Mouse (Mus musculus) erythroblast, embryonic 14.5 days (primary cell): Measurements from ENCODE around the gene Taf4. TPM values are rescaled to one million over a fixed set of nuclear protein-coding genes. Genes with fewer than 3 reads are reported as not detected.

Experiments used
- H3K27me3 ChIP-seq: 2 replicates; pipeline ENCODE4 v1.6.1; 2012; ENCODE audit warnings: inconsistent platforms; ENCODE audit not compliant: control insufficient read depth
- H3K36me3 ChIP-seq: 2 replicates; pipeline ENCODE4 v1.6.1; 2012; ENCODE audit warnings: mild to moderate bottlenecking, inconsistent platforms; ENCODE audit not compliant: control insufficient read depth
- H3K4me1 ChIP-seq: 2 replicates; pipeline ENCODE4 v1.6.1; 2012; ENCODE audit warnings: inconsistent platforms; ENCODE audit not compliant: control insufficient read depth
- H3K4me3 ChIP-seq: replicated peaks from 2 replicates; pipeline ENCODE3; 2012; ENCODE audit warnings: moderate library complexity, mild to moderate bottlenecking, inconsistent platforms
- H3K9me3 ChIP-seq: 2 replicates; pipeline ENCODE4 v1.6.1; 2012; ENCODE audit warnings: low read length, inconsistent platforms, mixed read lengths; ENCODE audit not compliant: control insufficient read depth
- GATA1 ChIP-seq: IDR thresholded peaks from 2 replicates; pipeline ENCODE4 v1.6.1; 2012; ENCODE audit warnings: low read length, inconsistent platforms, mixed read lengths
- TAL1 ChIP-seq: IDR thresholded peaks from 3 replicates; pipeline ENCODE4 v1.6.1; 2012; ENCODE audit warnings: low read length, inconsistent platforms, mixed read lengths
- polyA plus RNA-seq: library from polyadenylated mRNA; stranded (reverse); fragments of >175 nt; gene quantifications from 2 replicates; pipeline ENCODE4 v1.2.3, GENCODE M21; 2012

The Taf4 gene
- polyA plus RNA-seq, 1 experiment: 2.6 TPM

GRCm38 (mm10) chr2:179975851-179976250 lies 595 bp downstream of the Taf4 start:
- Histone ChIP-seq H3K36me3 (peaks cover 10% of the 10 kb centered on the region), H3K4me3 (peak overlapping the region; percentile 77), H3K4me1 (peaks cover 58% of the 10 kb centered on the region), H3K9me3 (no peaks in the 10 kb centered on the region), H3K27me3 (peaks cover 9% of the 10 kb centered on the region)
- TF ChIP-seq TAL1 (no peak), GATA1 (no peak)

GRCm38 (mm10) chr2:179974651-179975471 lies 1.6 kb downstream of the Taf4 start:
- Histone ChIP-seq H3K9me3 (no peaks in the 10 kb centered on the region), H3K4me1 (peaks cover 66% of the 10 kb centered on the region), H3K36me3 (peaks cover 17% of the 10 kb centered on the region), H3K4me3 (peak overlapping the region; percentile 77), H3K27me3 (peaks cover 4% of the 10 kb centered on the region)
- TF ChIP-seq GATA1 (no peak), TAL1 (no peak)

DNA sequence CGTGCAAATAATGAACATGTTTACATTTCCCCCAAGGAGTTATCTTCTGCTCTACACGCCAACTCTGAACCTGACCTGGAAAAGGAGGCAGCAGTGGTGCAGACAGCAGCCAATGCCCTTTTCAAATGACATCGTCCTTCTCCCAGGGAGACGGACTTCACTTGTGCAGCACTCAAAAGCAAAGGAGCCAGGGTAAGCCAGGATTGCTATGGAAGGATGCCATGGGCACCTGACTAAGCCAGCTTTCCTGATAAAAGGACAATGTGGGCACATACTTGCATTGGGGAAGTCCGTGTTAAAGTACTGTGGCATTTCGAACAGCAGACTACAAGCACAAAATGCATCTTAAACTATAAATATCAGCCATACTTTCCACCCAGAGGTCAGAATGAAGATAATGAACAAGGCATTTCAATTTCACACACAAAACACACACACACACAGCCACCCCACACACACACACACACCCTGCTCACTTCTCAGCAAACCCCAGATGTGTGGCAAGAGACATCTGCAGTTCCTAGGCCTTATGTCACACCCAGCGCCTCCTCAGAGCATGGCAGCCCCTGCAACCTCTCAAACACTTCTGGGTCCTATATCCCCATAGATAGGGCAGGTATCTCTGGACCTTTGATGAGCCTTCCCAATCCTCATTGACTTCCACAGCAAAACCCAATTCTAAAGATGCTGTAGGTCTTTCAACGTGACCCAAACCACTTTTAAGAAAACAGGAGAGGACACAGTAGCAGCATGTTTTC lies 2.4 kb downstream of the Taf4 start:
- peaks cover 17% of the 10 kb centered on the region for H3K36me3 ChIP-seq
- H3K4me1 ChIP-seq: peaks cover 71% of the 10 kb centered on the region
- H3K4me3 ChIP-seq: peak overlapping the region; percentile 77
- TF ChIP-seq GATA1: no peak
- no peak for TF ChIP-seq TAL1
- H3K27me3 ChIP-seq: no peaks in the 10 kb centered on the region
- H3K9me3 ChIP-seq: no peaks in the 10 kb centered on the region

DNA sequence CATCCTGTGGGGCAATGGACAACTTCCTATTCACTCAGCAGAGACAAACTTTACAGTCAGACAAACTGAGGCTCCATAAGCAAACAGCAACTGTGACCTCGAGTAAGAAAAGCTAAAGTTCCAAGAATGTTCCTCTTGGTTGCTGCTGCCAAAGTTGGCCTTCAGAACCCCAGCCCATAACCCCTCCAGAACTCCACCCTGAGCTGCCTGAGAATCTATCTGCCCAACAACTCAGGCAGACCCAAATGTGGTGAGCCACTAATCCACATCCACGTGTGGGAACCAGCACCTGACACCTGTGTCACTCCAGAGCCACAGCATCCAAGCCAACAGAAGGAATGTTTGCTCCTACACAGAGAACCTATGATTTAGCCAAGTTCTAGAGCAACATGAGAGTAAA lies 4.0 kb downstream of the Taf4 start:
- no peaks in the 10 kb centered on the region for H3K9me3 ChIP-seq
- H3K4me1 ChIP-seq: peaks cover 71% of the 10 kb centered on the region
- no peak for TF ChIP-seq GATA1
- TF ChIP-seq TAL1: no peak
- peaks cover 17% of the 10 kb centered on the region for H3K36me3 ChIP-seq
- H3K27me3 ChIP-seq: no peaks in the 10 kb centered on the region
- H3K4me3 ChIP-seq: no peak overlapping the region

DNA sequence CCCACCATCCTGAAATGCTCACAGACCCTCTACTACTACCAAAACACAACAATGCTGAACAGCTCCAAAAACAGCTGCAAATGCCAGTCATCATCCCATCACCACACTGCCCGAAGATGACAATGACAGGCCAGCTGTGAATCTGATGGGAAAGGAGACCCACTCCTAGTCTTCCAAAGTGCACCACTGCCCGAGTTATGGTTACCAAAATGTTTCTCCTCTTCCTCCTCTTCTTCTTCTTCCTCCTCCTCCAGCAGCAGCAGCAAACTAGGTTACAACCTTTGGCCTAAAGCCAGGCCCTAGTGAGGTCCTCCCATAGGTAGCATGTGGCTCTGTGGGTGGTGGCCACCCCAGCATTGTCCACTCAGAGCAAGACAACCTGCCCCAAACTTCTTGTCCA lies 4.6 kb downstream of the Taf4 start:
- Histone ChIP-seq H3K4me1 (peaks cover 73% of the 10 kb centered on the region), H3K36me3 (peaks cover 17% of the 10 kb centered on the region), H3K27me3 (no peaks in the 10 kb centered on the region), H3K9me3 (no peaks in the 10 kb centered on the region), H3K4me3 (no peak overlapping the region)
- TF ChIP-seq TAL1 (no peak), GATA1 (no peak)

DNA sequence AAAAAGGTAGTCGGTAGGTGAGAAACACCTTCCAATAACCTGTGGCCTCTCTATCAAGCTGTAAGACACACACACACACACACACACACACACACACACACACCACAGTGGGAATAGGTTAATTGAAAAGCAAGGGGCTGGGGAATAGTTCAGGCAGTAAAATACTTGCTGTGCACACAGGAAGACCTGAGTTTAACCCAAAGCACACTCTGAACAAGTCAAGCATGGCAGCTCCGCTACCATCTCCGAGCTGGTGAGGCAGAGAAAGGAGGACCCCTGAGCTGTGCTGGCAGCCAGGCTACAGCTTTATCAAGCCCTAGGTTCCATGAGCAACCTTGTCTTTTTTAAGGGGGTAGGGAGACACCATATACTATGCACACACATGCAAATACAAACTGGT lies 7.3 kb downstream of the Taf4 start:
- peaks cover 17% of the 10 kb centered on the region for H3K36me3 ChIP-seq
- H3K4me1 ChIP-seq: peaks cover 76% of the 10 kb centered on the region
- no peaks in the 10 kb centered on the region for H3K27me3 ChIP-seq
- H3K9me3 ChIP-seq: no peaks in the 10 kb centered on the region
- no peak overlapping the region for H3K4me3 ChIP-seq
- TF ChIP-seq TAL1 (no peak), GATA1 (no peak)

DNA sequence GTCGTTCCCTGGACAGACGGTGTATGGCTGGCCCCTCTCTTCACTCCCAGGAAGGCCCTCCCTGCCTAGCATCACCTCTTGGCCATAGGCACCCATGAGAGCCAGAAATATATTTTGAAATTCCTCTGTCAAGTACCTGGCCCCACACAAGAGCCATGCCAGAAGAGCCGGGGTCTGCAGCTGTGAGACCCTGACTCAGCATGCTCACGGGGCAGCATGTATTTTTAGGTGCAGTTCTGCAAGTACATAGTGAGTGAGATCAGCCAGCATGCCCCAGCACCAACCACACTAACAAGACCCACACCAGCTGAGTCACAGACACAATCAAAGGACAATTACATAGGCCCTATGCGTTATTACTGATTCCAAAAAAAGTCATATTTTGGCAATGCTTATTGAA lies 8.8 kb downstream of the Taf4 start:
- Histone ChIP-seq H3K4me1 (peaks cover 74% of the 10 kb centered on the region), H3K36me3 (peaks cover 13% of the 10 kb centered on the region), H3K4me3 (no peak overlapping the region)

GRCm38 (mm10) chr2:179961420-179961819 lies 15.0 kb downstream of the Taf4 start:
- no peaks in the 10 kb centered on the region for H3K9me3 ChIP-seq
- TF ChIP-seq GATA1 (no peak), TAL1 (no peak)
- H3K36me3 ChIP-seq: peaks cover 7% of the 10 kb centered on the region
- H3K4me3 ChIP-seq: no peak overlapping the region
- H3K27me3 ChIP-seq: no peaks in the 10 kb centered on the region
- H3K4me1 ChIP-seq: peaks cover 67% of the 10 kb centered on the region

More for the DNA sequence above, 8.8 kb downstream of the Taf4 start:
- no peaks in the 10 kb centered on the region for H3K9me3 ChIP-seq
- no peak for TF ChIP-seq GATA1
- no peak for TF ChIP-seq TAL1
- no peaks in the 10 kb centered on the region for H3K27me3 ChIP-seq

- TF ChIP-seq TAL1: no peak
- no peak for TF ChIP-seq GATA1
- peaks cover 68% of the 10 kb centered on the region for H3K4me1 ChIP-seq
- no peaks in the 10 kb centered on the region for H3K9me3 ChIP-seq
- no peak overlapping the region for H3K4me3 ChIP-seq
- peaks cover 7% of the 10 kb centered on the region for H3K36me3 ChIP-seq
- no peaks in the 10 kb centered on the region for H3K27me3 ChIP-seq
Measured at GRCm38 (mm10) chr2:179960327-179960726, 16.1 kb downstream of the Taf4 start.
